Mouse (Mus musculus): ENCODE measurements around the gene Nit2. TPM values are rescaled to one million over a fixed set of nuclear protein-coding genes. Genes with fewer than 3 reads are reported as not detected.

Nit2 gene
- polyA plus RNA-seq, 1 experiment: 102 TPM

- H3K27ac ChIP-seq (replicated peaks; ENCODE audit: low read depth, low read length): no peak overlapping the region
- peaks cover 10% of the 10 kb centered on the region for H3K4me1 ChIP-seq (ENCODE audit: control insufficient read depth, insufficient read depth, insufficient read length, low read length)
- no peak overlapping the region for H3K4me3 ChIP-seq (ENCODE audit: insufficient read depth, low read depth, low read length)
Measured at GRCm38 (mm10) chr16:57132326-57132725, 34.8 kb downstream of the Nit2 start.

DNA sequence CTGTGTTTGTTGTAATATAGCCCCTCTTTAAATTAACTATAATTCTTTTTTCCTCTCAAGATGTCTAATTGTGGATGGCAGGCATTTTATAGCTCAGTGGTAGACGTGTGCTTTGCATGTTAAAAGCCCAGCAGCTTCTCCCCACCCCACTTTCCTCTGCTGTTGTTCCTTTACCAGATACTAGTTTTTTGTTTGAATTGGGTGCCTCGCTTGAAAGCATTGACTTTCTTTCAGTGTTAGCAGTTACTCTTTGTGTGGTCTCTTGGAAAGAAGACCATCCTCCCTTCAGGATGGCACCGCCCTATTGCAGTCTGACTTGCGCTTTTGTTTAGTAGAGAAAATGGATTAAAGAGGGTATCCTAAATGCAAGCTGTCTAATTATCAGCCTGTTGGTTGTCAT is 35.6 kb downstream of the Nit2 start:
- peaks cover 10% of the 10 kb centered on the region for H3K4me1 ChIP-seq (ENCODE audit: control insufficient read depth, insufficient read depth, insufficient read length, low read length)
- H3K4me3 ChIP-seq (ENCODE audit: insufficient read depth, low read depth, low read length): no peak overlapping the region
- no peak overlapping the region for H3K27ac ChIP-seq (replicated peaks; ENCODE audit: low read depth, low read length)

DNA sequence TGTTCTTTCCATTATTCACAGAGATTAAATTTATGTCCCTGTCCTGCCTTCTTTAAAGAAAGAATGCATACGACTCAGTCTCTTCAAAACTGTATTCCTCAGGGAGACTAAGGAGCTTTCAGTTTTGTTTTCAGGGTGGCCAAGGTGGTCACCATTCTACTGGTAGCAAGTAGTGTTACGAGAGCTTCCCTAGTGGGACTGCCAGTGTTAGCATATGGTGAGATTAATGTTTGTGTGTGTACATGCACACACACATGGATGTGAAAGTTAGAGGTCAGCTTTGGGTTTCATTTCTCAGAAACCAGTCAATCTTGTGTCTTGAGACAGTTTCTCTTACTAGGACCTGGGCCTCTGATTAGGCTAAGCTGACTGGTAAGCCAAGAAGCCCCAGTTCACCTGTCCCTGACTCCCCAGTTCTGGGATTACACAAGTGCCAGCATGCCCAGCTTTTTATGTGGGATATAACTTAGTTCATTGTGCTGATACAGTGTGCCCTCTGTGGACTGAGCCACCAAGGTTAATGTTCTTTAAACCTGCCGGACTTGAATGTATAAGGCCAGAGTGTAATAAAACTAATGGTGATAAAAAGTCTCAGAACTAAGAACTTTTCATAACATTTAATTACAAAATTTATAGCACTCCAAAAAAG is 36.3 kb downstream of the Nit2 start:
- H3K4me3 ChIP-seq (ENCODE audit: insufficient read depth, low read depth, low read length): no peak overlapping the region
- peaks cover 12% of the 10 kb centered on the region for H3K4me1 ChIP-seq (ENCODE audit: control insufficient read depth, insufficient read depth, insufficient read length, low read length)
- no peak overlapping the region for H3K27ac ChIP-seq (replicated peaks; ENCODE audit: low read depth, low read length)

GRCm38 (mm10) chr16:57127825-57128224 is 39.3 kb downstream of the Nit2 start:
- Histone ChIP-seq H3K4me1 (ENCODE audit: control insufficient read depth, insufficient read depth, insufficient read length, low read length) (peaks cover 18% of the 10 kb centered on the region), H3K27ac (replicated peaks; ENCODE audit: low read depth, low read length) (no peak overlapping the region), H3K4me3 (ENCODE audit: insufficient read depth, low read depth, low read length) (no peak overlapping the region)

GRCm38 (mm10) chr16:57126268-57126667 is 40.9 kb downstream of the Nit2 start:
- H3K4me1 ChIP-seq (ENCODE audit: control insufficient read depth, insufficient read depth, insufficient read length, low read length): peaks cover 14% of the 10 kb centered on the region
- H3K4me3 ChIP-seq (ENCODE audit: insufficient read depth, low read depth, low read length): no peak overlapping the region
- peak overlapping the region; percentile 35; the same call in 1 of the 2 replicates for H3K27ac ChIP-seq (replicated peaks; ENCODE audit: low read depth, low read length)

- Histone ChIP-seq H3K4me1 (ENCODE audit: control insufficient read depth, insufficient read depth, insufficient read length, low read length) (peaks cover 8% of the 10 kb centered on the region), H3K4me3 (ENCODE audit: insufficient read depth, low read depth, low read length) (peak overlapping the region; percentile 92), H3K27ac (replicated peaks; ENCODE audit: low read depth, low read length) (peak overlapping the region; percentile 86; the same call in 1 of the 2 replicates)
Measured at GRCm38 (mm10) chr16:57122682-57123445, 44.3 kb downstream of the Nit2 start.

DNA sequence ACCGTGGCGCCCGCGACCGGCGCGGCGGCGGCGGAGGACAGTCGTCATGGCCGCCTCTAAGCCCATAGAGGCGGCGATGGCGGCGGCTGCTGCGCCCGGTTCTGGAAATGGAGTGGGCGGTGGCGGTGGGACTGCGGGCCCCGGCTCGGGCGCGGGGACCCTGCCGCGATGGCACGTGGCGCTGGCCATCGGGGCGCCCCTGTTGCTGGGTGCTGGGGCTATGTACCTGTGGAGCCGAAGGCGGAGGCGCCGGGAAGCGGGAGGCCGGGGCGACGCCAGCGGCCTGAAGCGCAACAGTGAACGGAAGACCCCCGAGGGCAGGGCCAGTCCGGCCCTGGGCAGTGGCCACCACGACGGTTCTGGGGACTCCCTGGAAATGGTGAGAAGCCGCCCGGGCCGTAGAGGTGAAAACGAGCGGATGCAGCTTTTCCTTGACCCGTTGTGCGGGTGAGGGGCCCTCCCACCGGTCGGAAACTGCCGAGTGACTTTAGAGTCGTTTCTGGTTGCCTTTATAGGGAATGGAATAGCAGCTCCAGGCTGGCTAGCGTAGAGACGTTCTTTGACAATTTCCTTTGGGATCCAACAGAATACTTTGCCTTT is 45.2 kb downstream of the Nit2 start:
- peaks cover 8% of the 10 kb centered on the region for H3K4me1 ChIP-seq (ENCODE audit: control insufficient read depth, insufficient read depth, insufficient read length, low read length)
- H3K4me3 ChIP-seq (ENCODE audit: insufficient read depth, low read depth, low read length): peak overlapping the region; percentile 92
- H3K27ac ChIP-seq (replicated peaks; ENCODE audit: low read depth, low read length): peak overlapping the region; percentile 86

DNA sequence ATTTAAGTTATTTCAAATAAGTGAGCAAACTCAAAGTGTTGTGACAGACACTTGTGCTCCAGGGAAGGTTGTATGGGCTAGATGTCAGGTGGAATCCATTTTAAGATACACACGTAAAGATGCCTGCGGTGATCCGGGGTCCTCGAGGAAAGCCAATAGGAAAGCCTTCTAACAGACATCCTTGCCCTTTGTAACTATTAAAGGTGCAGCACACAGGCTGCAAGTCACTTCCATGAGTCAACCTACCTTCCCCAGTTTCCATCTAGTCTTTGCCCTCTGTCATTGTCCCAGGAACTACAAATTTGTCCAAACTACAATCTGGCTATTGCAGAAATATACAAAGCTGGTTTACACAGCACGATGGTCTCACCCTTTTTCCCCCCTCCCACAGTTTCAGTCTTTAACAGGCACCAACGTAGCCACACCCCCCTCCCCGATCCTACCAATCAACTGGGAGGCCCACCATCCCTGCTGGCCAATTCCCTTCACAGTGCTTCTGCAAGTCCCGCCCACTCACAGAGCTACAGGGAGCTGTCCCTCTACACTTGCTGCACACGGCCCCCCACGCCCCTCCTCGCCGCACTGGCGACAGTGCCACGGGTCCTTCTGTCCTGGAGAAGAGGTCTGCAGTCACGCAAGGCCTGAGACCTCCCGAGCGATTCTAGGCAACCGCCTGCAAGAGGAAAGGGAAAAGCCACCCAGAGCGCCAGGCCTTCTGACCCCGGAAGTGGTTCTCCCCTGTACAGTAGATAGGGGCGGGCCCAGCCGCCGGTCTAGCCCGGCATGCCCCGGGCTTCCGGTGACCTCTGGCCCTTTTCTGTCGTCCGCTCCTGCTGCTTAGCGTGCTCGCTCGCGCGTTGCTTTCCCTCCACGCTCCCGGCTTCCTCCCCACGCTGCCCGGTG is 46.0 kb downstream of the Nit2 start, which contains the start of gene Tomm70a:
Tomm70a (plus strand) TSS at position 791 of the 903 bp plus-strand sequence.
- H3K4me3 ChIP-seq (ENCODE audit: insufficient read depth, low read depth, low read length): peak within 1 kb of the TSS; percentile 92
- H3K4me1 ChIP-seq (ENCODE audit: control insufficient read depth, insufficient read depth, insufficient read length, low read length): peaks cover 8% of the 10 kb centered on the region
- peak within 1 kb of the TSS; percentile 87 for H3K27ac ChIP-seq (replicated peaks; ENCODE audit: low read depth, low read length)

GRCm38 (mm10) chr16:57117562-57117961 is 49.6 kb downstream of the Nit2 start:
- Histone ChIP-seq H3K4me3 (ENCODE audit: insufficient read depth, low read depth, low read length) (no peak overlapping the region), H3K4me1 (ENCODE audit: control insufficient read depth, insufficient read depth, insufficient read length, low read length) (no peaks in the 10 kb centered on the region), H3K27ac (replicated peaks; ENCODE audit: low read depth, low read length) (no peak overlapping the region)

DNA sequence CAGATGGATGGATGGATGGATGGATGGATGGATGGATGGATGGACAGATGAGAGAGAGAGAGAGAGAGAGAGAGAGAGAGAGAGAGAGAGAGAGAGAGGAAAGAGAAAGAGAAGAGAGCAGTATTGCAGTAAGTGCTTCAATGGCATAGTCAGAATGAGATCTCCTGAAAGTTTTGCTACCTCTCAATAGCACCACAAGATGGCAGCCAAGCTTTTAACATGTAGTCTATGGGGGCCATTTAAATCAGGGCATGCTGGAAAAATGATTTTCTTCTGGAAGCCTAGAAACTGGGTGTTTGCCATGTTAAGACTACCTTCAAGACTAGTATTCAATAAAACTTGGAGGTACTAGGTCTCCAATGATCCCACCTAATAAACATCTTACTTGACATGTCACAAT is 51.1 kb downstream of the Nit2 start:
- no peak overlapping the region for H3K27ac ChIP-seq (replicated peaks; ENCODE audit: low read depth, low read length)
- H3K4me1 ChIP-seq (ENCODE audit: control insufficient read depth, insufficient read depth, insufficient read length, low read length): no peaks in the 10 kb centered on the region
- H3K4me3 ChIP-seq (ENCODE audit: insufficient read depth, low read depth, low read length): no peak overlapping the region

Other genes with a start within 250 kb of the Nit2 start
- not detected in 2 replicates for gene Lnp1, start 239.3 kb downstream of the Nit2 start, polyA plus RNA-seq (2012; ENCODE audit: insufficient read depth, insufficient read length, missing spikeins)
- not detected in 2 replicates for gene Tmem45a2, start 96.0 kb downstream of the Nit2 start, polyA plus RNA-seq (2012; ENCODE audit: insufficient read depth, insufficient read length, missing spikeins)
- 34.9 and 35.8 TPM in 2 replicates for gene Tomm70a, start 45.6 kb downstream of the Nit2 start, polyA plus RNA-seq (2012; ENCODE audit: insufficient read depth, insufficient read length, missing spikeins)
- 13.4 and 17.2 TPM in 2 replicates for gene Tbc1d23, start 64.2 kb upstream of the Nit2 start, polyA plus RNA-seq (2012; ENCODE audit: insufficient read depth, insufficient read length, missing spikeins)
- gene Tmem30c, start 125.5 kb upstream of the Nit2 start, polyA plus RNA-seq (2012; ENCODE audit: insufficient read depth, insufficient read length, missing spikeins): not detected in 2 replicates
- gene Filip1l, start 185.8 kb upstream of the Nit2 start, polyA plus RNA-seq (2012; ENCODE audit: insufficient read depth, insufficient read length, missing spikeins): 9.1 and 11.5 TPM in 2 replicates